Mouse (Mus musculus): ENCODE data around the gene Pus1. TPM values are rescaled to one million over a fixed set of nuclear protein-coding genes. Genes with fewer than 3 reads are reported as not detected.

Pus1 gene
- total and polyA plus RNA-seq, 3 experiments = 107 to 248 (median 117) TPM

DNA sequence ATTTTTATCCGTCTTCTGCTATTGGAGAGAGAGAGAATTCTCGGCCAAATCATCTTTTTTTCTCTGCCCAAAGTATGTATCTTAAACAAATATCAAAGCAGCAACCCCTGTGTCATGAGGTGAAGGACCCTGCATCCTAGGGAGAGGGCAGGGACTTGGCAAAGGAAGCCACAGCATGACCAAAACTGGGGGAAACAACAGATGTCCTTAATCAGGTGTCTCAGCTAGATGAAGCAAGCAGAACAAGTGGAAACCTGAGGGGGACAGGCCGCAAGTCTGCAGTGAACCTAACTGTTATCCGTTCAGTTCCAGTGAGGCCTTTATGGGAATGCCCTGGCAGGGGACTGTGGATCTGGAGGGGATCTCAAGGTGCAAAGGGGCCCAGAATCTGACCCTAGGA, 27.0 kb upstream of the Pus1 start:
- Histone ChIP-seq H3K9ac (ENCODE audit: control insufficient read depth, low read depth, low read length, poor library complexity, severe bottlenecking) (peak overlapping the region; percentile 69), H3K27me3 (ENCODE audit: control insufficient read depth in 1 of 2, insufficient read depth in 2 of 2, low read length in 2 of 2) (no peaks in the 10 kb centered on the region), H3K9me3 (replicated peaks; ENCODE audit: insufficient read depth, low read length) (no peaks in the 10 kb centered on the region), H3K4me1 (ENCODE audit: control insufficient read depth in 1 of 2, insufficient read depth in 2 of 2, low read length in 2 of 2) (peaks cover 14 to 34% of the 10 kb centered on the region in 2 experiments), H3K36me3 (ENCODE audit: control insufficient read depth in 1 of 2, insufficient read depth in 2 of 2, low read length in 2 of 2) (peaks cover 0 to 30% of the 10 kb centered on the region in 2 experiments; a peak in 2 of 4 replicates), H3K27ac (ENCODE audit: control insufficient read depth, low read depth, low read length) (peak overlapping the region; percentile 49), H3K4me3 (ENCODE audit: control insufficient read depth in 1 of 2, insufficient read depth in 1 of 2, low read depth in 2 of 2, low read length in 2 of 2) (peak overlapping the region in 1 of 2 experiments; percentile 87; a peak in 2 of 4 replicates), H3K79me2 (ENCODE audit: control insufficient read depth, insufficient read depth, low read length, poor library complexity) (peaks cover 8% of the 10 kb centered on the region)
- no peak for DNase-seq (ENCODE audit: low read depth, low spot score)
- TF ChIP-seq ZMIZ1 (IDR thresholded peaks at IDR 0.05; ENCODE audit: low read depth, low read length) = no peak
- TF ChIP-seq KAT2A (conservative IDR thresholded peaks at IDR 0.05; ENCODE audit: low read depth, low read length) = no peak
- no peak for TF ChIP-seq USF2 (IDR thresholded peaks at IDR 0.05; ENCODE audit: borderline replicate concordance in 1 of 2, insufficient read depth in 1 of 2, low read depth in 1 of 2, low read length in 2 of 2)
- TF ChIP-seq TCF12 (IDR thresholded peaks at IDR 0.05; ENCODE audit: low read depth, low read length) = no peak
- TF ChIP-seq MAZ (IDR thresholded peaks at IDR 0.05; ENCODE audit: low read depth, low read length) = no peak
- TF ChIP-seq GATA1 (IDR thresholded peaks at IDR 0.05; ENCODE audit: low read depth, low read length) = no peak
- TF ChIP-seq MAX (IDR thresholded peaks at IDR 0.05; ENCODE audit: low read length) = no peak
- no peak for TF ChIP-seq UBTF (IDR thresholded peaks at IDR 0.05; ENCODE audit: borderline replicate concordance, insufficient read depth, low read depth, low read length)
- no peak for TF ChIP-seq MYC (IDR thresholded peaks at IDR 0.05; ENCODE audit: low read depth, low read length)
- TF ChIP-seq E2F4 (IDR thresholded peaks at IDR 0.05; ENCODE audit: borderline replicate concordance, low read depth, low read length) = no peak
- no peak for TF ChIP-seq POLR2AphosphoS2 (IDR thresholded peaks at IDR 0.05; ENCODE audit: low read length)
- TF ChIP-seq ZKSCAN1 (IDR thresholded peaks at IDR 0.05; ENCODE audit: low read depth, low read length) = no peak

DNA sequence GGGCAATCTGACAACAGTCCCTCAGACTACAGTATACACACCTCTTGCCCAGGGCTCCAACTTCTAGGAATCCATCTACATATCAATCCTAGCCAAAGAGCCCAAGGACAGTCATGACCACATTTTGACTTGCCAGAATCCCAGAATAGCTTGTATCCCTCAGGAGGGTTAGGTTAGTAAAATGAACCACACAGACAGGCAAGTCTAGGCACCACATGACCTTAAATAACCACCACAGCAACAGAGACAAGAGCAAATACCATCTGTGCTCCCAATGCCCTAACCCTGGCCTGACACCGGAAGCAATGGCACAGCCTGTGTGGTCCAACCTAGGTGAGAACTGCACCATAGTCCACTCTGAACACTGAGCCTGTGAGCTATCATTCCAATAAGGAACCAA, 26.2 kb upstream of the Pus1 start:
- H3K79me2 ChIP-seq (ENCODE audit: control insufficient read depth, insufficient read depth, low read length, poor library complexity) = peaks cover 8% of the 10 kb centered on the region
- H3K9me3 ChIP-seq (replicated peaks; ENCODE audit: insufficient read depth, low read length) = no peaks in the 10 kb centered on the region
- TF ChIP-seq MEF2A (IDR thresholded peaks at IDR 0.05; ENCODE audit: extremely low read depth, insufficient replicate concordance, low read depth, low read length, poor library complexity, severe bottlenecking) (no peak), MYB (IDR thresholded peaks at IDR 0.05; ENCODE audit: low read depth, low read length) (no peak), POLR2AphosphoS2 (IDR thresholded peaks at IDR 0.05; ENCODE audit: low read length) (no peak), NELFE (IDR thresholded peaks at IDR 0.05; ENCODE audit: low read depth, low read length) (no peak), POLR2A (IDR thresholded peaks at IDR 0.05; ENCODE audit: control insufficient read depth in 1 of 2, insufficient read depth in 1 of 2, low read depth in 1 of 2, low read length in 2 of 2, poor library complexity in 1 of 2) (no peak), TBP (IDR thresholded peaks at IDR 0.05; ENCODE audit: low read depth, low read length) (no peak), MXI1 (IDR thresholded peaks at IDR 0.05; ENCODE audit: low read depth, low read length) (no peak), TAL1 (IDR thresholded peaks at IDR 0.05; ENCODE audit: low read length) (no peak), MAFK (IDR thresholded peaks at IDR 0.05; ENCODE audit: borderline replicate concordance, low read depth, low read length) (no peak), RCOR1 (IDR thresholded peaks at IDR 0.05; ENCODE audit: low read depth, low read length) (no peak), NRF1 (IDR thresholded peaks at IDR 0.05; ENCODE audit: insufficient read depth, low read depth, low read length, poor library complexity, severe bottlenecking) (no peak), ZC3H11A (IDR thresholded peaks at IDR 0.05; ENCODE audit: low read depth, low read length) (no peak), MYC (IDR thresholded peaks at IDR 0.05; ENCODE audit: low read depth, low read length) (no peak), JUND (IDR thresholded peaks at IDR 0.05; ENCODE audit: low read depth, low read length) (no peak), ETS1 (IDR thresholded peaks at IDR 0.05; ENCODE audit: low read depth, low read length) (no peak), MAX (IDR thresholded peaks at IDR 0.05; ENCODE audit: low read length) (no peak), CHD2 (IDR thresholded peaks at IDR 0.05; ENCODE audit: low read length) (no peak), ELF1 (IDR thresholded peaks at IDR 0.05; ENCODE audit: low read depth, low read length) (no peak), CTCF (IDR thresholded peaks at IDR 0.05 in 2 of 3, conservative IDR thresholded peaks at IDR 0.05 in 1 of 3; ENCODE audit: control insufficient read depth in 1 of 3, insufficient read depth in 1 of 3, low read depth in 2 of 3, low read length in 3 of 3, poor library complexity in 1 of 3, severe bottlenecking in 1 of 3) (no peak), EP300 (IDR thresholded peaks at IDR 0.05; ENCODE audit: low read depth in 1 of 2, low read length in 2 of 2) (no peak)
- no peak for DNase-seq (ENCODE audit: low read depth, low spot score)
- peaks cover 0 to 33% of the 10 kb centered on the region in 2 experiments; a peak in 2 of 4 replicates for H3K36me3 ChIP-seq (ENCODE audit: control insufficient read depth in 1 of 2, insufficient read depth in 2 of 2, low read length in 2 of 2)
- H3K9ac ChIP-seq (ENCODE audit: control insufficient read depth, low read depth, low read length, poor library complexity, severe bottlenecking) = no peak overlapping the region
- H3K27me3 ChIP-seq (ENCODE audit: control insufficient read depth in 1 of 2, insufficient read depth in 2 of 2, low read length in 2 of 2) = no peaks in the 10 kb centered on the region
- H3K4me1 ChIP-seq (ENCODE audit: control insufficient read depth in 1 of 2, insufficient read depth in 2 of 2, low read length in 2 of 2) = peaks cover 16 to 37% of the 10 kb centered on the region in 2 experiments
- no peak overlapping the region for H3K27ac ChIP-seq (ENCODE audit: control insufficient read depth, low read depth, low read length)
- H3K4me3 ChIP-seq (ENCODE audit: control insufficient read depth in 1 of 2, insufficient read depth in 1 of 2, low read depth in 2 of 2, low read length in 2 of 2) = no peak overlapping the region

Data from MEL (cell line).